Mouse (Mus musculus): ENCODE measurements at regions not wholly inside any gene's neighbourhood (a gene's known extent, or its start where the extent isn't known, plus 50 kb on each side); places are given as distances from the start of the nearest gene placed in this dataset.

- no peak for TF ChIP-seq CTCF (IDR thresholded peaks at IDR 0.05; ENCODE audit: borderline replicate concordance, insufficient read depth, low read length)
- no peak for TF ChIP-seq POLR2A (IDR thresholded peaks at IDR 0.05; ENCODE audit: low read depth, low read length)
Measured at GRCm38 (mm10) chr5:118480000-118480399, 80.5 kb upstream of the Med13l start.
